Mouse (Mus musculus) MEL (cell line): ENCODE data around the gene Atp5k. TPM values are rescaled to one million over a fixed set of nuclear protein-coding genes. Genes with fewer than 3 reads are reported as not detected.

Experiments
- DNase-seq: peaks from one replicate; pipeline ENCODE4 v3.0.0; 2011; ENCODE audit warnings: low read depth, low spot score
- H3K27ac ChIP-seq: 2 replicates; pipeline ENCODE4 v1.5.1; 2012; ENCODE audit warnings: low read depth, mild to moderate bottlenecking, control low read depth, low read length, moderate library complexity; ENCODE audit not compliant: control insufficient read depth
- H3K27me3 ChIP-seq, 2 experiments: fragments of 150-350 bp in 1 of 2; sonication (generic) in 1 of 2; 2 replicates each; pipeline ENCODE4 v1.6.1; 2012; ENCODE audit warnings: low read length in 2 of 2, mild to moderate bottlenecking in 2 of 2, improper control_type of control experiment in 1 of 2, moderate library complexity in 1 of 2; ENCODE audit not compliant: insufficient read depth in 2 of 2, control insufficient read depth in 1 of 2
- H3K36me3 ChIP-seq, 2 experiments: 2 replicates each; pipeline ENCODE4 v1.6.1; 2012 to 2014; ENCODE audit warnings: low read length in 2 of 2, improper control_type of control experiment in 1 of 2, inconsistent platforms in 1 of 2, mild to moderate bottlenecking in 1 of 2; ENCODE audit not compliant: insufficient read depth in 2 of 2, control insufficient read depth in 1 of 2
- H3K4me1 ChIP-seq, 2 experiments: fragments of 150-350 bp in 1 of 2; sonication (generic) in 1 of 2; 2 replicates each; pipeline ENCODE4 v1.6.1; 2012; ENCODE audit warnings: low read length in 2 of 2, improper control_type of control experiment in 1 of 2, mild to moderate bottlenecking in 1 of 2; ENCODE audit not compliant: insufficient read depth in 2 of 2, control insufficient read depth in 1 of 2
- H3K4me3 ChIP-seq, 2 experiments: fragments of 150-350 bp in 1 of 2; sonication (generic) in 1 of 2; 2 replicates each; pipeline ENCODE4 v1.5.1; 2012; ENCODE audit warnings: low read depth in 2 of 2, low read length in 2 of 2, mild to moderate bottlenecking in 2 of 2, moderate library complexity in 2 of 2, control low read depth in 1 of 2, improper control_type of control experiment in 1 of 2; ENCODE audit not compliant: control insufficient read depth in 1 of 2, insufficient read depth in 1 of 2
- H3K79me2 ChIP-seq: 2 replicates; pipeline ENCODE4 v1.6.1; 2012; ENCODE audit warnings: mild to moderate bottlenecking, low read length, moderate library complexity; ENCODE audit not compliant: control insufficient read depth, poor library complexity, insufficient read depth
- H3K9ac ChIP-seq: 2 replicates; pipeline ENCODE4 v1.6.1; 2012; ENCODE audit warnings: low read depth, mild to moderate bottlenecking, control low read depth, low read length, moderate library complexity; ENCODE audit not compliant: control insufficient read depth, poor library complexity, severe bottlenecking
- H3K9me3 ChIP-seq: fragments of 150-350 bp; sonication (generic); replicated peaks from 2 replicates; pipeline ENCODE4 v1.6.1; 2012; ENCODE audit warnings: mild to moderate bottlenecking, low read length, improper control_type of control experiment, moderate library complexity; ENCODE audit not compliant: insufficient read depth
- BHLHE40 ChIP-seq: IDR thresholded peaks from 2 replicates; pipeline ENCODE4 v1.6.1; 2012; ENCODE audit warnings: low read depth, mild to moderate bottlenecking, inconsistent platforms, low read length, improper control_type of control experiment, borderline replicate concordance
- CTCF ChIP-seq, 3 experiments: IDR thresholded peaks in 2 of 3; conservative IDR thresholded peaks in 1 of 3; 2 replicates each; pipeline ENCODE4 v1.5.1; 2011 to 2012; ENCODE audit warnings: low read length in 3 of 3, low read depth in 2 of 3, mild to moderate bottlenecking in 2 of 3, improper control_type of control experiment in 1 of 3, inconsistent platforms in 1 of 3, mixed read lengths in 1 of 3, moderate library complexity in 1 of 3; ENCODE audit not compliant: control insufficient read depth in 1 of 3, insufficient read depth in 1 of 3, poor library complexity in 1 of 3, severe bottlenecking in 1 of 3
- HCFC1 ChIP-seq: IDR thresholded peaks from 2 replicates; pipeline ENCODE4 v1.6.1; 2012; ENCODE audit warnings: low read depth, mild to moderate bottlenecking, inconsistent platforms, low read length, improper control_type of control experiment, moderate library complexity
- KAT2A ChIP-seq: conservative IDR thresholded peaks from 2 replicates; pipeline ENCODE4 v1.6.1; 2012; ENCODE audit warnings: low read depth, low read length, improper control_type of control experiment, inconsistent platforms
- MAFK ChIP-seq: IDR thresholded peaks from 2 replicates; pipeline ENCODE4 v1.6.1; 2011; ENCODE audit warnings: low read depth, mild to moderate bottlenecking, low read length, improper control_type of control experiment, borderline replicate concordance
- MAZ ChIP-seq: IDR thresholded peaks from 2 replicates; pipeline ENCODE4 v1.6.1; 2012; ENCODE audit warnings: low read depth, mild to moderate bottlenecking, inconsistent platforms, low read length, improper control_type of control experiment
- MEF2A ChIP-seq: IDR thresholded peaks from 2 replicates; pipeline ENCODE4 v1.6.1; 2014; ENCODE audit warnings: low read depth, mild to moderate bottlenecking, inconsistent platforms, low read length, improper control_type of control experiment; ENCODE audit not compliant: poor library complexity, insufficient replicate concordance, severe bottlenecking; ENCODE audit errors: extremely low read depth
- MXI1 ChIP-seq: IDR thresholded peaks from 2 replicates; pipeline ENCODE4 v1.6.1; 2011; ENCODE audit warnings: mild to moderate bottlenecking, low read depth, low read length, improper control_type of control experiment
- MYB ChIP-seq: IDR thresholded peaks from 2 replicates; pipeline ENCODE4 v1.6.1; 2011; ENCODE audit warnings: mild to moderate bottlenecking, low read depth, low read length, improper control_type of control experiment
- MYC ChIP-seq: IDR thresholded peaks from 2 replicates; pipeline ENCODE4 v1.6.1; 2011; ENCODE audit warnings: low read depth, mild to moderate bottlenecking, low read length, improper control_type of control experiment, moderate library complexity
- NELFE ChIP-seq: IDR thresholded peaks from 2 replicates; pipeline ENCODE4 v1.6.1; 2011; ENCODE audit warnings: low read depth, low read length, improper control_type of control experiment
- POLR2A ChIP-seq, 2 experiments: IDR thresholded peaks; 2 replicates each; pipeline ENCODE4 v1.6.1; 2011 to 2012; ENCODE audit warnings: low read length in 2 of 2, mild to moderate bottlenecking in 2 of 2, control low read depth in 1 of 2, improper control_type of control experiment in 1 of 2, low read depth in 1 of 2, moderate library complexity in 1 of 2; ENCODE audit not compliant: control insufficient read depth in 1 of 2, insufficient read depth in 1 of 2, poor library complexity in 1 of 2
- POLR2AphosphoS5 ChIP-seq: IDR thresholded peaks from 2 replicates; pipeline ENCODE4 v1.6.1; 2012; ENCODE audit warnings: low read depth, borderline replicate concordance, mild to moderate bottlenecking, inconsistent platforms, low read length, moderate library complexity, mixed read lengths
- RAD21 ChIP-seq: IDR thresholded peaks from 2 replicates; pipeline ENCODE4 v1.6.1; 2011; ENCODE audit warnings: mild to moderate bottlenecking, low read depth, low read length, improper control_type of control experiment
- RCOR1 ChIP-seq: IDR thresholded peaks from 2 replicates; pipeline ENCODE4 v1.6.1; 2012; ENCODE audit warnings: low read depth, mild to moderate bottlenecking, inconsistent platforms, low read length, improper control_type of control experiment
- TAL1 ChIP-seq: IDR thresholded peaks from 2 replicates; pipeline ENCODE4 v1.6.1; 2012; ENCODE audit warnings: mild to moderate bottlenecking, inconsistent platforms, low read length, moderate library complexity, mixed read lengths
- USF1 ChIP-seq: IDR thresholded peaks from 2 replicates; pipeline ENCODE4 v1.6.1; 2014; ENCODE audit warnings: low read depth, mild to moderate bottlenecking, inconsistent platforms, low read length, improper control_type of control experiment, moderate library complexity
- USF2 ChIP-seq, 2 experiments: IDR thresholded peaks; 2 replicates each; pipeline ENCODE4 v1.6.1; 2011 to 2012; ENCODE audit warnings: improper control_type of control experiment in 2 of 2, low read length in 2 of 2, borderline replicate concordance in 1 of 2, inconsistent platforms in 1 of 2, low read depth in 1 of 2, mild to moderate bottlenecking in 1 of 2; ENCODE audit not compliant: insufficient read depth in 1 of 2
- ZKSCAN1 ChIP-seq: IDR thresholded peaks from 2 replicates; pipeline ENCODE4 v1.6.1; 2012; ENCODE audit warnings: low read depth, mild to moderate bottlenecking, inconsistent platforms, low read length, improper control_type of control experiment, moderate library complexity
- ZNF384 ChIP-seq: IDR thresholded peaks from 2 replicates; pipeline ENCODE4 v1.6.1; 2012; ENCODE audit warnings: low read depth, mild to moderate bottlenecking, inconsistent platforms, low read length, improper control_type of control experiment
- polyA plus RNA-seq, 2 experiments: library from polyadenylated mRNA; stranded (reverse) in 1 of 2; unstranded in 1 of 2; fragments of >175 nt in 1 of 2; fragments of >200 nt in 1 of 2; gene quantifications; 2 replicates each; pipeline versions ENCODE4 v1.2.1 to v1.2.4; 2012; ENCODE audit warnings: low replicate concordance in 2 of 2, low read depth in 1 of 2; ENCODE audit not compliant: insufficient read length in 2 of 2, insufficient read depth in 1 of 2, missing spikeins in 1 of 2
- total RNA-seq: library from RNA; depleted of rRNA; stranded (reverse); fragments of 300-350 nt; gene quantifications from 2 replicates; pipeline ENCODE4 v1.2.3, GENCODE M21; 2012

The Atp5k gene
- total and polyA plus RNA-seq, 3 experiments, result 329 to 801 TPM; not detected in 1

DNA sequence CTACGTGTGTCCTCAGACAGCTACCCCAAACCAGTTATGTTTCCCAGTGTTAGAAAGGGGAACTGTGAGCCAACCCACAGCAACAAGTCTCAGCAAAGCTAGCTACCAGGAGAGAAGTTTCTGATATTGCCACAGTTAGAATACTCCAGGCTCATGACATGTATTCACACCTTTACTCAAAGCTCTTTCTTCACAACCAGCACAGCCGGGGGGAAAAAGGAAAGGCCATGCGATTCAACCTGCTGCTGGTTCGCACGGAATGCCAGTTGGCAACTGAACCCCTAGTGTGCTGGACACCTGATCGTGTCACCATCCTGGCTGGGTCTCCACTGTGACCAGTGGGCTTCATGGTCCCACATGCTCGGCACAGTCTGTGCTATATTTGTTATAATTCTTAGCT lies 13.6 kb upstream of the Atp5k start:
- no peaks in the 10 kb centered on the region for H3K79me2 ChIP-seq
- H3K4me3 ChIP-seq, result no peak overlapping the region
- no peaks in the 10 kb centered on the region for H3K9me3 ChIP-seq
- H3K36me3 ChIP-seq, result no peaks in the 10 kb centered on the region
- H3K27ac ChIP-seq, result no peak overlapping the region
- no peaks in the 10 kb centered on the region for H3K27me3 ChIP-seq
- no peak overlapping the region for H3K9ac ChIP-seq
- TF ChIP-seq USF2 (IDR thresholded peaks at IDR 0.05; ENCODE audit: borderline replicate concordance in 1 of 2, insufficient read depth in 1 of 2, low read depth in 1 of 2, low read length in 2 of 2), result no peak
- TF ChIP-seq NELFE, result no peak
- no peak for TF ChIP-seq MAFK
- TF ChIP-seq KAT2A, result no peak
- TF ChIP-seq ZNF384, result no peak
- TF ChIP-seq HCFC1, result no peak
- no peak for TF ChIP-seq MYC
- no peak for TF ChIP-seq RCOR1
- H3K4me1 ChIP-seq, result no peaks in the 10 kb centered on the region
- peak; percentile 32 for DNase-seq

DNA sequence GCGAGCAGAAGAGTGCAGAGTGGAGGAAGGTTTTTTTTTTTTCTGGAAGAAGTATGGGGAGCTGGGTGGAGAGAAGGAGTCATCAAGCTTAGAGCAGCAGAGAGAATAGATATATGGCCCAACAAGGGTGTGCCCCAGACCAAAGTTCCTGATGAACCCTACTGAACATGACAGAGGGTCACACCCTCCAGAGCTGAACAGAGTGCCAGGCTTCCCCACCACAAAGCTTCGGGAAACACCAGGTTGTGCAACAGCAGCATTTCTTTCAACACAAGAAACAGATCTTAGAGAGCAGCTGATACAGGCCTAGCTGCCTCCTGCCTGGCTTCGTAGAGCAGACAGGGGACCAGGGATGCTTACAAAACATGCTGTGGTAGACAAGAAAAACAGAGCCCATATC lies 12.7 kb upstream of the Atp5k start:
- no peaks in the 10 kb centered on the region for H3K4me1 ChIP-seq
- no peak for DNase-seq
- H3K36me3 ChIP-seq, result no peaks in the 10 kb centered on the region
- H3K4me3 ChIP-seq, result no peak overlapping the region
- H3K9me3 ChIP-seq, result no peaks in the 10 kb centered on the region
- H3K9ac ChIP-seq, result no peak overlapping the region
- TF ChIP-seq USF2 (IDR thresholded peaks at IDR 0.05; ENCODE audit: borderline replicate concordance in 1 of 2, insufficient read depth in 1 of 2, low read depth in 1 of 2, low read length in 2 of 2), result no peak
- TF ChIP-seq RCOR1, result no peak
- no peak for TF ChIP-seq HCFC1
- TF ChIP-seq MXI1, result no peak
- no peak for TF ChIP-seq KAT2A
- no peak for TF ChIP-seq USF1
- TF ChIP-seq MAFK, result no peak
- no peak for TF ChIP-seq RAD21
- TF ChIP-seq, all 39 proteins: peak for 0
- H3K27me3 ChIP-seq, result no peaks in the 10 kb centered on the region
- no peaks in the 10 kb centered on the region for H3K79me2 ChIP-seq
- no peak overlapping the region for H3K27ac ChIP-seq

DNA sequence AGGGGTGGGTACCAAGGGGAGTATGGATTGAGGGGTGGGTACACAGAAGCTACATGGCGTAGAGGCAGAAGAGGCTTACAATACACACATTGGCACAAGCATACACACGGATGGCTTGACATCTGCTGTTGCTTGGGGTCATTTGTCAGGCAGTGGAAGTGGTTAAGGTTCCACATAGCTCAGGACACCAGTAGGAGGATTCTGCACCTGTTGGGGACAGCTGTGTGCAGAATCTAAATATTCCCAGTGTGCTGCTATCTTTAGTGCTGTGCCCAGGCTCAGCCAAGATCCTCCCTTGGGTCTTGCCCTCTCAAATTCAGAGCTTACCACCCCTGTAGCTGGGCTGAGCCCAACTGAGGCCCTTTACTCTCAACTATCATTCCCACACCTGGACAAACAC lies 1.9 kb upstream of the Atp5k start:
- no peak for TF ChIP-seq TAL1
- no peak for TF ChIP-seq MYC
- no peak for TF ChIP-seq ZNF384
- no peak for TF ChIP-seq MEF2A
- no peak for TF ChIP-seq POLR2AphosphoS5
- TF ChIP-seq ZKSCAN1, result no peak
- TF ChIP-seq BHLHE40, result no peak
- TF ChIP-seq CTCF (IDR thresholded peaks at IDR 0.05 in 2 of 3, conservative IDR thresholded peaks at IDR 0.05 in 1 of 3; ENCODE audit: control insufficient read depth in 1 of 3, insufficient read depth in 1 of 3, low read depth in 2 of 3, low read length in 3 of 3, poor library complexity in 1 of 3, severe bottlenecking in 1 of 3), result no peak
- no peak for TF ChIP-seq MYB
- no peak for TF ChIP-seq POLR2A (IDR thresholded peaks at IDR 0.05; ENCODE audit: control insufficient read depth in 1 of 2, insufficient read depth in 1 of 2, low read depth in 1 of 2, low read length in 2 of 2, poor library complexity in 1 of 2)
- no peak for TF ChIP-seq NELFE
- TF ChIP-seq MAZ, result no peak
- no peak for TF ChIP-seq HCFC1
- Histone ChIP-seq H3K27ac (no peak overlapping the region), H3K36me3 (peaks cover 0 to 3% of the 10 kb centered on the region in 2 experiments), H3K4me1 (peaks cover 0 to 13% of the 10 kb centered on the region in 2 experiments; a peak in 2 of 4 replicates), H3K9me3 (no peaks in the 10 kb centered on the region), H3K9ac (no peak overlapping the region), H3K27me3 (peaks cover 2% of the 10 kb centered on the region in 2 experiments; a peak in 2 of 4 replicates), H3K4me3 (no peak overlapping the region), H3K79me2 (peaks cover 13% of the 10 kb centered on the region)
- DNase-seq, result no peak
